Mouse (Mus musculus) E14TG2a.4 (cell line): Measurements from ENCODE around the gene Kif26a.

Experiments
- CTCF ChIP-seq: conservative IDR thresholded peaks from 2 replicates; pipeline ENCODE4 v1.5.1; 2014; ENCODE audit warnings: low read length
- POU5F1 ChIP-seq: IDR thresholded peaks from 2 replicates; pipeline ENCODE4 v1.6.1; 2014; ENCODE audit warnings: low read length, borderline replicate concordance

DNA sequence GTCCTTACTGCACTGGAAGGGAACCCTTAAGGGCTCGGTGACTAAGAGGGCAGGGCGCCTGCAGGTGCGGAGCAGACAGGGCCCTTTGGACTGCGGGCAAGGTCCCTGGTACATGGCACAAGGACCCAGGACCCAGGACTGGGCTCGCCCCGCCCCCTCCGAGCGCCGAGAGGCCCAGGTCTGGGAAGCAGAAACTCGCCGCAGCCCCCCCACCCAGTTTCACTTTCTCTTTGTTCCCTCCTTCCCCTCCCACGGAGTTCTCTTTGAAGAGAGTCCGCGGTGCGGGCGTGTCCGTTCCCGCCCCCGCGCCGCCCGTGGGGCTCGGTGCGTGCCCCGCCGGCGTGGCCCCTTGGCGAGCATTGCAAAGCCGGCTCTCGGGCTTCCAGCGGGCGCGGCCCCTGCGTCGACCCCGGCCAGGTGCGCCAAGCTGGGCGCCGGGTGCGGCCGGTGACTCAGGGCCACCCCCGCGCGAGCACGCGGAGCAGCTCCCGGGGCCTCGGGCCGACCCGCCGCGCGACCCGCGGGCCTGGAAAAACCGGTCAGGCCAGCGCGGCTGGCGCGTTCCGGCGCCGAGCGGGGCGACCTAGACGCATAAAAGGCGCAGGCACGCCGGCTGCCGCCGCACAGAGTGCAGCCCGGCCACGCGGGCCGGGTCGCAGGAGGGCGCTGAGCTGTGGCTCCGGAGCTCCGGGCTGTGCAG, 15.7 kb upstream of the Kif26a start:
- TF ChIP-seq CTCF = no peak
- TF ChIP-seq POU5F1 = no peak
